Mouse (Mus musculus) CD4-positive, CD25-positive, alpha-beta regulatory T cell, adult 2 months (primary cell): ENCODE results near the gene Psmg3.

Experiments
- DNase-seq: peaks from one replicate; pipeline ENCODE4 v3.0.0-alpha.2; 2012; ENCODE audit warnings: low read depth, low spot score

Psmg3 gene

DNA sequence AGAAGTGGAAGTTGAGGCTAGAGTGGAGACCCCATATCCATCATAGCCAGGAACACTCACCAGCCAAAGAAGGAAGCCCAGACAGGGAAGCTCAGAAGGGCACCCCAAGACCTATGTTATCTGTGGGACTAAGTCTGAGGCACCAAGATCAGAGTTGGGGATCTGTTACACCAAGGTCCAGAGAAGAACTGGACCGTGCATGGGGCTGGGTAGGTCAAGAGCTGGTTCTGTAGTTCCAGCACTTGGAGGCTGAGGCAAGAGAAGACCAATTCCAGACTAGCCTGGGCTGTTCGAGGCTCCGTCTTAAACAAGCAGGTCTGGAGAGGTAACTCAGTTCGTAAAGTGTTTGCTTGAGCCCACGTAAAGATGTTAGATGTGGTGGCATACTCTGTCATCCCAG is 32.5 kb downstream of the Psmg3 start:
- DNase-seq = no peak

DNA sequence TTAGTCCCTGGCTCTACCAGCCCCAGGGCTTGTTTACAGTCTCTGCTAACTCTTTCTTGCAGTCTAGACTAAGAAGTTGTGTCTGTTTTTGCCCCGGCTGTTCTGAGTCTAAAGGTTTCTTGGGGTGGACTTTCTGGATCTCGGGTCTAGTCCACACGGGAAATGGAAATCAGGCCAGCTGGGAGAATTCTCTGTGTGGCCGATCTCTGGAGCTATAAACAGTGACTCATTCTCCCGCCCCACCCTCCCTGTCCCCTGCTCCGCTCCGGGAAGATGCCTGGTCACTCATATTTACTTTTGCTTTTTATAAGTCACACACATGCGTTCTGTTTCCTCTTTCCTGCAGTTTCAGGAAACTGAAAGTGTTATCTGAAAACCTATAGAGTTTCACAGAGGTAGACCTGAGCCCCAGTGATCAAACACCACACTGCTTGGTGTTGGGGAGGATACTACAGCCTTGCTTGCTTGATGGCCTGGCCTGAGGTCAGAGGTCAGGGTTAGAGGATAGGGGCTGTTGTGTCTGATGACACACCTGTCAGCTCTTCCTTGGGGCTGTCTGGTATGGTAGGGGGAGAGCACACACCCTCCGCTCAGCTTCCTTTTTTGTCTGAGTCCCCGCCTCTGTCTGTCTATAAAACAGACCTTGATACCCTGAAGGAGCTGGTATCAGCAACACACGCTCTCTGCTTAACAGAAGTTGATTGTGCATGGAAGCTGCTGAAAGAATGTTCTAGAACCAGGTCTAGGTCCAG is 33.2 kb downstream of the Psmg3 start:
- DNase-seq = peak; percentile 41

DNA sequence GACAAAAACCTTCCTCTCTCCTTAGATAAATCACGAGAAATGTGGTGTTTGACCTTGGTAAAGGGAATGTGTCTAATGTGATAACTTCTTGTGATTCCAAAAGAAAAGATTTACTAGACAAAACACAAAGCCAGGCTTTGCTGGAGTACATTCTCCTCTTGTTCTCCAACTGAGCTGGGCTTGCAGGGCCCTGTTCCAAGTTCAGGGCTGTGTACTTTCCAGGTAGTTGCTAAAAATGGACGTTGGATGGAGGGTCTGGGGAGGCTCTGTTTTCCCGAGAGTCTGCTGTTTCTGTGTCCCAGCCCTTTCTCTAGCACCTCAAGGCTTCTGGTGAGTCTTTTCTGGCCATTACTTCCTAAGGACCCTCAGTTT is 33.7 kb downstream of the Psmg3 start:
- no peak for DNase-seq

DNA sequence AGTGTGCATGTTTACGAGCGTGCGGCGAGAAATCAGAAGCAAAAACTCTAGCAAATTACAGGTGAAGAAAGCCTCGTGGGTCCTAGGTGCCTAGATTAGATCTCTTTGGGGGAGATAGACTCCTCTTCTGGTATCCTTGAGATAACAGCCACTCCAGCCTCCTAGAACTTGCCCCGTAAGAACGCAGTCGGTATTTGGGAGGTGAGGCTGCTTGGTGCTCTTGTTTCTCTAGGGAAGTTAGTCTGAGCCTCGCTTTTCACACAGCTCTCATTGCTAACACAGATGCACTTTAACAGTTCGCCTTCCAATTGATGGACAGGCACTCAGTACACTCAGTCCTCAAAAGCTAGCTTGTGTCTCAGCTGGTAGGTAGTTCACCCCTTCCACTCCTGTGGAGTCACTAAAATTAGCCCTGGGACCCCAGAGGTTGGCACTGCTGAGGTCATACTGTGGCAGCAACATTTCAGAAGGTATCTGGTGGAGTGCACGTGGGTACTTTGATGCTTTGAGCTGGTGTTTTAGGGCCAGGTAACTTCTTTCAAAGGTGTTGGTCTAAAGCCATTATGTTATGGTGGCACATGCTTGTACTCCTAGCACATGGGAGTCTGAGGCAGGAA is 34.4 kb downstream of the Psmg3 start:
- DNase-seq = no peak

DNA sequence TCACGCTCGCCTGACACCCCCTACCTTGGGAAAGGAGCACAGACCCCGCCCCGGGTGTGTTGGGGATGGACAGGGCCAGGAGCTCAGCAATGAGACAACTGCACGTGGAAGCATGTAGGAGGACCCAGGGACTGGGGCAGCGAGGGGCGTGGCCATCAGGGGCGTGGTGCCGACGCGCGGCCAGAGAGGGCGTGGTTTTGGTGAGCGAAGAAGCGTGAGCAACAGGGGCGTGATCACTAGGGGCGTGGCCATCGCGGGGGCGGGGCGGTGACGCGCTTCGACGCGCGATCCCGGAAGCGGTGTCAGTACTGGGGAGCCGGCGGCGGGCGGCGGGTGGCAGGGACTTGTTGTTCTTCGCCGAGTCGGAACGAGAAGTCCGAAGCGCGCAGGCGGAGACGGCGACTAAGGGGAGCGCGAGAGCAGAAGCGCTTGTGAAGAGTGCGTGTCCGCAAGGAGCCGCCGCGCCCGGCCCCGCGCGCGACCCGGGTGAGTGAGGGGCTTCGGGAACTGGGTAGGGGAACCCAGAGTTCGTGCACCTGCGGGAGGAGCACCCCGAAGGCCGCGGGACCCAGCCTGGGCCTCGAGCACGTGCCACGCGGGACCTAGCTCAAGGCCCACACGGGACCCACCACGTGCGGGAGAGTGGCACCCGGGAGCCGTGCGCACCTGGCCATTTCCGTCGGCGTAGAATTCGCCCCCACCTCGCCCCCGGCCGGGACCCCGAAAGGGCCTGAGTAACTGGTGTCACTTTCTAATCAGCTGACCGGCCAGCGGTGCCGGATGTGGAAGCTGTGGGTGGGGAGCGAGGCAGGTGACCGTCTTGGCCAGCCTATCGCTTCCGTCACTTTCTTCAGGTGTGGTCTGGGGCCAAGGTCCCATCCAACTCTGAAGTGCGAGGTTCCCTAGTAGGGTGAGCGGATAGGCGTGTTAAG is 35.2 kb downstream of the Psmg3 start, which contains the start of gene Mafk:
TSS of gene Mafk (plus strand) at position 287 of the 932 bp plus-strand sequence.
- DNase-seq = peak; percentile 100

DNA sequence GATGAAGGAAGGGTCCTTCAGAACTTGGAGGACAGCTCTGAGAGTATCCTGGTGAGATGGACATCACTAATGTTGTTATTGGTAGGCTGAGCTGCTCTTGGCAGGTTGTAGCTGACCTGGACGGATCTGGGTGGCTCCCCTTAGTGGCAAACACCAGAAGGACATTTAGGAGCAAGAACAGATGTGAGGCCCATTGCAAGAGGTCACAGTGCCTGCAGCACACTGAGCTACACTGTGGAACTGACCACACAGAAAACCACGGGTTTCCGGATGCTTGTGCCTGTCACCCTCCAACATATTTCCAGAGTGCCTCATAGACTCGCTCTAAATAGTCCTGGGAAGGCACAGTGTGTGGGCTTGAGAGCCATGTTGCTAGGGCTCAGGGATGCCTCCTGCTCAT is 37.2 kb downstream of the Psmg3 start:
- DNase-seq = no peak

DNA sequence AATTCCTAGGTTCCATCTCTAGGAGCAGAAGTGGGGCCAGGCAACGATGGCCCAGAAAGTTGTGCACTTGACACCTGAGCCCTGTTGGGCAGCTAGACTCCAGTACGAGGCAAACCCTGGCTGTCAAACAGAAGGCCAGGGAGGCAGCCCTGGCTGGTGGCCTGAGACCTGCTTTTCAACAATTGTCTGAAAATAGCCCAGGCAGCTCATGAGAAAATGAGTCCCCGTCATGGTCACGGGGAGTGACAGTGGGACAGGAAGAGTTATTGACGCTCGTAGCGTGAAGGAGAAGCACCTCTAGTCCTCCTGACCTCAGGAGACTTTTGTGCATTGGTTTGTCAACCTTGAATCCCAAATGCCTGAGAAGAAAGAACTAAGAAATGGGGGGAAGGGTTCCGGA is 45.3 kb downstream of the Psmg3 start:
- DNase-seq = no peak

DNA sequence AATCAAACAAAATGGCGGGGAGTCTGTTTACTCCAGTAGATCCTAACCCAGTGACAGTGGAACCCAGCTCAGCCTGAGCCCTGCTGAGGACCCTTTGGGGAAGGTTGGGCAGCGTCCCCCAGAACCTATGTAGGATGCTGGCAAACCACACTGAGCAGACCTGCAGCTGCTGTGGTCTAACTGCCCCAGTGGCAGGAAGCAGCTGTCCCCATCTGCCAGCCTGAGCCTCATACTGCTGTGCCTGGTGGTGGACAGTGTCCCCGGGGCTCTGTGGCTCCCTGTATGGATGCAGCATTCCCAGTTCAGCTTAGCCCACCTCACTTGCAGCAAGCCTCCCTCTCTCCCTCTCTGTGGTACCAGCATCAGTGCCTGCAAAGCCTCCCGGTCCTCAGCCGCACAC is 49.7 kb downstream of the Psmg3 start:
- DNase-seq = no peak

DNA sequence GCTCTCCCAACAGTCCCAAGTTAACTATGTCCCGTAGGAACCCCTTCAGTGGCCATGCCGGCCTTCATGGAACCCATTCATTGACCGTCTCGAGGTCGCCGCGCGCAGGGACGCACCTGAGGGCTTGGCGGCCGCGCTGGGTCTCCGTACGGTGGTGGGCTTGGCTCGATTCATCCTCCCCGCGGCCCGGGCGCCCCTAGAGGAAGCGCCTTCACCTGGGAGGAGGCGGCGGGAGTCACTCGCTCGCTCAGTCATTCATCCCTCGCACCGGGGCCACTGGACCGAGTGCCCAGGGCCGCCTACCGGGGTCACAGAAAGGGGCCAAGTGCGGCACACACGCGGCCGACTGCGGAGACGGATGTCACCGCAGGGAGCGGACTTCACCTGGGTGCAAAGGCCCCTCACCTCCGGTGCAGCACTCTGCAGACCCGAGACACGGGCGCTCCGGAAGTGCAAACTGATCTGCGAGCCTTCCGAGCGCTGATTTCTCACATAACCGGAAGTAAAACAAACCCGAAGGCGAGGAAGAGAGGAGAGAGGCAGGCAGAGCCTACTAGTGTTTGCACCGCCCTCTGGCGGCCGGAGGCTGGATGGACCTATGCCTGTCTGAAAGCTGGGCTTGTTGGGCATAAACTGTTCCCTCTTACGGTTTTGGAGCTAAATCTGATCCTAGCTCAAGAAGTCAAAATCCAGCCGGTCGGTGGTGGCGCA is 51.3 kb downstream of the Psmg3 start, which contains the start of gene Ints1:
TSS of gene Ints1 (minus strand) at position 459 of the 711 bp plus-strand sequence.
- peak; percentile 97 for DNase-seq
